Mouse (Mus musculus): ENCODE data around the gene Pak3. TPM values are rescaled to one million over a fixed set of nuclear protein-coding genes. Genes with fewer than 3 reads are reported as not detected.

The Pak3 gene
- 0.68 TPM for polyA plus RNA-seq (2014; fragmentation: Illumina TruSeq; extraction: RNeasy Lipid Tissue Mini Kit (QIAGEN cat#74804); ENCODE audit: low read depth, low replicate concordance)

DNA sequence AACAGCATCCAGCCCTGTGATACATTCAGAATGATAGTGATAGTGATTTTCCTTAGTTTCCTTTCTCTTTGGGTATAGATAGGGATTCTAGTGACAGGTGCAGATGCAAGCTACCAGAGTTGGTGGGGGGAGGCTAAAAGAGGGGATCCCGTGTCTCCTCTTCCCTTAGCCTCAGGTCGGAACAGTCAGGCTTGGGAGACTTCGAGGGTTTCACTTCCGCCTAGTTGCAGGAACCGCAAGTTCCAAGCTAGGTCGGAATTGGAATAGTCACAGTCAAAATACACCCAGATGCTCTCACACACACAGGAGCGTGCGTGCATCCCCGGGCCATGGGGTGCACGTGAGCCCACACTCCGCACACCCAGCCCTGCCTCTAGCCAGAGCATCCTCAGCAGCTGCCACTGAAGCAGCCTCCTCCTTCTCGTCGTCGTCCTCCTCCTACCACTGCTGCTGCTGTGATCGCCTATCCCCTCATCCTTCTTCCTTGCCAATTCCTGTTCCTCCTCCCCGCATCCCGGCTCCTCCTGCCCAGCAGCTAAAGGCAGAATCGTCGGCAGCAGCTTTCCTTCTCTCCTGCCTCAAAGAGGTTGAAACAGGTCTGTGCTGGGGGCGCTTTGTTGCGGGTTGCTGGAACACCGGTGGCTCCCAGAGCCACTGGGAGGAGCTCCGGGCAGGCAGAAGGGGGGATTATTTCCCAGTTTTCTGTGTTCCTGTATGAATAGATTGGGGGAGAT is at the start of gene Pak3:
Gene Pak3, plus strand, starts transcription at position 424 of the 734 bp plus-strand sequence.

DNA sequence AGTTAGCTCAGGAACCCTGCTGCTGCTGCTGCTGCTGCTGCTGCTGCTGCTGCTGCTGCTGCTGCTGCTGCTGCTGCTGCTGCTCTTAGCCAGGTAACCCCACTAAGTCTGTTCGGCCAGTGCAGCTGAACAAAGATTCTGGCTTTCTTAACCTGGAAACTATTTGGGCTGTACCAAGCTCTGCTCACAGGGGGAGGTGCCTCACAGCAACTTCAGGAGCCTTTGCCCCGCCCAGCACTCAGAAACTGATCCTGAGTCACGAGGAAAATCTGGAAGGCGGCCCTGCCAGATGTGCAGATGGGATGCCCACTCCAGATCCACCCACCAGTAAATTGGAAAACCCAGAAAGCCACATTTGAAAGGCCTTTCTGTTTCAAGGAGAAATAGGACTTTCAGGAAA is 308.8 kb downstream of the Pak3 start, which contains the start of gene Capn6:
Gene Capn6, minus strand, starts transcription at position 203 of the 400 bp plus-strand sequence.

Other genes starting within 250 kb of the Pak3 start
- gene Chrdl1, start 124.3 kb upstream of the Pak3 start, polyA plus RNA-seq (2014; fragmentation: Illumina TruSeq; extraction: RNeasy Lipid Tissue Mini Kit (QIAGEN cat#74804); ENCODE audit: low read depth, low replicate concordance): 2.3 TPM

Measured in heart, adult 10 weeks (tissue).